Mouse (Mus musculus) stomach, embryonic 14.5 days (tissue): ENCODE measurements around the gene Xpo1. TPM values are rescaled to one million over a fixed set of nuclear protein-coding genes. Genes with fewer than 3 reads are reported as not detected.

Experiments used
- polyA plus RNA-seq: library from polyadenylated mRNA; unstranded; fragments of >200 nt; fragmentation: Nextera tagmentation; extraction: Ambion mirVana; gene quantifications from 2 replicates; pipeline ENCODE4 v1.2.1, GENCODE M21; 2014

Gene Xpo1
- polyA plus RNA-seq, 1 experiment from 2014 or later: 118 TPM

Other genes with a start within 250 kb of the Xpo1 start
- 12.1 TPM in 2 replicates for gene Fam161a, start 248.5 kb upstream of the Xpo1 start, polyA plus RNA-seq
- 44.6 and 46.2 TPM in 2 replicates for gene Usp34, start 50.9 kb downstream of the Xpo1 start, polyA plus RNA-seq
- 74.7 and 81.8 TPM in 2 replicates for gene Ahsa2, start 242.0 kb downstream of the Xpo1 start, polyA plus RNA-seq